Mouse (Mus musculus) pancreas, adult 10 weeks (tissue): ENCODE data around the gene Pate1. TPM values are rescaled to one million over a fixed set of nuclear protein-coding genes. Genes with fewer than 3 reads are reported as not detected.

ENCODE experiments used
- polyA plus RNA-seq: library from polyadenylated mRNA; stranded (reverse); fragments of 350-450 nt; fragmentation: Illumina TruSeq; extraction: RNeasy Lipid Tissue Mini Kit (QIAGEN cat#74804); gene quantifications from one replicate; pipeline ENCODE4 v1.2.3, GENCODE M21; 2015; ENCODE audit warnings: low read depth, low replicate concordance; ENCODE audit not compliant: insufficient read depth

Pate1 gene
- polyA plus RNA-seq, result not detected

GRCm38 (mm10) chr9:35687013-35687412, at the start of gene Pate1:
Gene Pate1, minus strand, starts transcription at chr9:35687390.

GRCm38 (mm10) chr9:35648102-35648501, 39.1 kb downstream of the Pate1 start, which contains the start of gene Pate3:
Gene Pate3, minus strand, starts transcription at chr9:35648202.

Other genes with a start within 250 kb of the Pate1 start
- not detected for gene Gm1113, start 169.1 kb downstream of the Pate1 start, polyA plus RNA-seq
- 0.15 TPM for gene Ddx25, start 128.9 kb downstream of the Pate1 start, polyA plus RNA-seq
- 3.5 TPM for gene Pus3, start 128.8 kb downstream of the Pate1 start, polyA plus RNA-seq
- not detected for gene Pate2, start 117.1 kb downstream of the Pate1 start, polyA plus RNA-seq
- gene Hyls1, start 117.0 kb downstream of the Pate1 start, polyA plus RNA-seq, result 1.5 TPM
- gene Pate4, start 75.4 kb downstream of the Pate1 start, polyA plus RNA-seq, result not detected
- not detected for gene Pate3, start 39.2 kb downstream of the Pate1 start, polyA plus RNA-seq
- gene Gm17677, start 53.7 kb upstream of the Pate1 start, polyA plus RNA-seq, result not detected
- not detected for gene Gm17727, start 90.7 kb upstream of the Pate1 start, polyA plus RNA-seq
- not detected for gene Gm27235, start 102.7 kb upstream of the Pate1 start, polyA plus RNA-seq
- gene D730048I06Rik, start 102.7 kb upstream of the Pate1 start, polyA plus RNA-seq, result not detected
- not detected for gene 9230110F15Rik, start 156.8 kb upstream of the Pate1 start, polyA plus RNA-seq
- gene 9230113P08Rik, start 221.0 kb upstream of the Pate1 start, polyA plus RNA-seq, result not detected